Mouse (Mus musculus): Measurements from ENCODE around the gene Zfp143. TPM values are rescaled to one million over a fixed set of nuclear protein-coding genes. Genes with fewer than 3 reads are reported as not detected.

Gene Zfp143
- polyA plus RNA-seq, 1 experiment from 2014 or later = 14.3 TPM

DNA sequence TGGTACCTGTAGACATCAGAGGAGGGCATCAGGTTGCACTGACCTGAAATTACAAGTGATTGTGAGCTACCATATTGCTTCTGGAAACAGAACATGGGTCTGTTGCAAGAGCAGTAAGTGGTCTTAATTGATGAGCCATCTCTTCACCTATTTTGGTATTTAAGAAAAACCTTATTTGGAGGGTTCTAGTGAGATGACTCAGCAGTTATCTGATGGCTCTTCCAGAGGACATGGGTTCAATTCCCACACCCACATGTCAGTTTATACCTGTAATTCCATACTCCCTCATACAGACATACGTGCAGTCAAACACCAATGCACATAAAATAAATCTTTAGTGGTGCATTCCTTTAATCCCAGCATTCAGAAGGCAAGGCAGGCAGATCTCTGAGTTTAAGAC lies 82.8 kb downstream of the Zfp143 start:
- H3K4me3 ChIP-seq (ENCODE audit: control insufficient read depth in 1 of 2, insufficient read depth in 1 of 2, low read depth in 1 of 2, low read length in 2 of 2) = no peak overlapping the region
- no peak overlapping the region for H3K9ac ChIP-seq (ENCODE audit: low read length)
- no peak for ATAC-seq (ENCODE audit: insufficient number of reproducible peaks, insufficient read depth, low FRiP score, low read depth)
- WGBS = 97% methylated on average over 1 of the region's 1 CpGs
- H3K4me1 ChIP-seq (ENCODE audit: control insufficient read depth in 2 of 2, insufficient read depth in 2 of 2, low read length in 2 of 2) = no peaks in the 10 kb centered on the region
- peaks cover 70% of the 10 kb centered on the region for H3K36me3 ChIP-seq (ENCODE audit: control insufficient read depth, insufficient read depth, low read length)
- H3K27me3 ChIP-seq (ENCODE audit: control insufficient read depth, insufficient read depth, low read length) = no peaks in the 10 kb centered on the region
- H3K9me3 ChIP-seq (ENCODE audit: control insufficient read depth, low read length) = no peaks in the 10 kb centered on the region
- no peak overlapping the region for H3K4me2 ChIP-seq (ENCODE audit: low read length)
- H3K27ac ChIP-seq (replicated peaks in 1 of 2; ENCODE audit: control insufficient read depth in 1 of 2, insufficient read depth in 1 of 2, low read depth in 2 of 2, low read length in 2 of 2) = no peak overlapping the region

Other genes starting within 250 kb of the Zfp143 start
- gene Scube2, start 195.5 kb upstream of the Zfp143 start, polyA plus RNA-seq (2014; fragmentation: Nextera tagmentation; extraction: Ambion mirVana) = 12.2 and 12.4 TPM in 2 replicates
- gene Dennd5a, start 100.7 kb upstream of the Zfp143 start, polyA plus RNA-seq (2014; fragmentation: Nextera tagmentation; extraction: Ambion mirVana) = 62.6 and 66.1 TPM in 2 replicates
- 48.4 and 53.5 TPM in 2 replicates for gene Tmem41b, start 74.3 kb upstream of the Zfp143 start, polyA plus RNA-seq (2014; fragmentation: Nextera tagmentation; extraction: Ambion mirVana)
- gene Ipo7, start 42.9 kb upstream of the Zfp143 start, polyA plus RNA-seq (2014; fragmentation: Nextera tagmentation; extraction: Ambion mirVana) = 14.6 and 16.3 TPM in 2 replicates
- gene Wee1, start 60.8 kb downstream of the Zfp143 start, polyA plus RNA-seq (2014; fragmentation: Nextera tagmentation; extraction: Ambion mirVana) = 29.8 and 30.2 TPM in 2 replicates
- gene Swap70, start 160.5 kb downstream of the Zfp143 start, polyA plus RNA-seq (2014; fragmentation: Nextera tagmentation; extraction: Ambion mirVana) = 17.8 and 19.0 TPM in 2 replicates